Mouse (Mus musculus): ENCODE measurements around the gene Gosr2. TPM values are rescaled to one million over a fixed set of nuclear protein-coding genes. Genes with fewer than 3 reads are reported as not detected.

The Gosr2 gene
- total RNA-seq (2017): 44.7 and 55.5 TPM in 2 replicates

GRCm38 (mm10) chr11:103697565-103698176 lies at the start of gene Gosr2:
Gene Gosr2 (minus strand): TSS chr11:103697898.
- ATAC-seq (replicated peaks in 1 of 2; ENCODE audit: insufficient read depth in 1 of 2, low FRiP score in 2 of 2, low TSS enrichment in 1 of 2, low read depth in 1 of 2, poor library complexity in 2 of 2, severe bottlenecking in 2 of 2): peak; percentile 89 to 93

GRCm38 (mm10) chr11:103735046-103735781 lies 37.5 kb upstream of the Gosr2 start:
- no peak for ATAC-seq (replicated peaks in 1 of 2; ENCODE audit: insufficient read depth in 1 of 2, low FRiP score in 2 of 2, low TSS enrichment in 1 of 2, low read depth in 1 of 2, poor library complexity in 2 of 2, severe bottlenecking in 2 of 2)

GRCm38 (mm10) chr11:103734411-103735045 lies 36.8 kb upstream of the Gosr2 start:
- ATAC-seq (replicated peaks in 1 of 2; ENCODE audit: insufficient read depth in 1 of 2, low FRiP score in 2 of 2, low TSS enrichment in 1 of 2, low read depth in 1 of 2, poor library complexity in 2 of 2, severe bottlenecking in 2 of 2): no peak

- no peak for ATAC-seq (replicated peaks in 1 of 2; ENCODE audit: insufficient read depth in 1 of 2, low FRiP score in 2 of 2, low TSS enrichment in 1 of 2, low read depth in 1 of 2, poor library complexity in 2 of 2, severe bottlenecking in 2 of 2)
Observed at GRCm38 (mm10) chr11:103733961-103734360, 36.3 kb upstream of the Gosr2 start.

GRCm38 (mm10) chr11:103733069-103733468 lies 35.4 kb upstream of the Gosr2 start:
- no peak for ATAC-seq (replicated peaks in 1 of 2; ENCODE audit: insufficient read depth in 1 of 2, low FRiP score in 2 of 2, low TSS enrichment in 1 of 2, low read depth in 1 of 2, poor library complexity in 2 of 2, severe bottlenecking in 2 of 2)

GRCm38 (mm10) chr11:103732306-103732705 lies 34.6 kb upstream of the Gosr2 start:
- ATAC-seq (replicated peaks in 1 of 2; ENCODE audit: insufficient read depth in 1 of 2, low FRiP score in 2 of 2, low TSS enrichment in 1 of 2, low read depth in 1 of 2, poor library complexity in 2 of 2, severe bottlenecking in 2 of 2): no peak

- ATAC-seq (replicated peaks in 1 of 2; ENCODE audit: insufficient read depth in 1 of 2, low FRiP score in 2 of 2, low TSS enrichment in 1 of 2, low read depth in 1 of 2, poor library complexity in 2 of 2, severe bottlenecking in 2 of 2): no peak
Observed at GRCm38 (mm10) chr11:103731594-103731993, 33.9 kb upstream of the Gosr2 start.

- ATAC-seq (replicated peaks in 1 of 2; ENCODE audit: insufficient read depth in 1 of 2, low FRiP score in 2 of 2, low TSS enrichment in 1 of 2, low read depth in 1 of 2, poor library complexity in 2 of 2, severe bottlenecking in 2 of 2): no peak
Observed at GRCm38 (mm10) chr11:103729282-103729985, 31.7 kb upstream of the Gosr2 start.

GRCm38 (mm10) chr11:103724331-103724771 lies 26.7 kb upstream of the Gosr2 start:
- no peak for ATAC-seq (replicated peaks in 1 of 2; ENCODE audit: insufficient read depth in 1 of 2, low FRiP score in 2 of 2, low TSS enrichment in 1 of 2, low read depth in 1 of 2, poor library complexity in 2 of 2, severe bottlenecking in 2 of 2)

- ATAC-seq (replicated peaks in 1 of 2; ENCODE audit: insufficient read depth in 1 of 2, low FRiP score in 2 of 2, low TSS enrichment in 1 of 2, low read depth in 1 of 2, poor library complexity in 2 of 2, severe bottlenecking in 2 of 2): no peak
Observed at GRCm38 (mm10) chr11:103722040-103722481, 24.4 kb upstream of the Gosr2 start.

GRCm38 (mm10) chr11:103721468-103722039 lies 23.9 kb upstream of the Gosr2 start:
- ATAC-seq (replicated peaks in 1 of 2; ENCODE audit: insufficient read depth in 1 of 2, low FRiP score in 2 of 2, low TSS enrichment in 1 of 2, low read depth in 1 of 2, poor library complexity in 2 of 2, severe bottlenecking in 2 of 2): no peak

GRCm38 (mm10) chr11:103719436-103719835 lies 21.7 kb upstream of the Gosr2 start:
- ATAC-seq (replicated peaks in 1 of 2; ENCODE audit: insufficient read depth in 1 of 2, low FRiP score in 2 of 2, low TSS enrichment in 1 of 2, low read depth in 1 of 2, poor library complexity in 2 of 2, severe bottlenecking in 2 of 2): no peak

- no peak for ATAC-seq (replicated peaks in 1 of 2; ENCODE audit: insufficient read depth in 1 of 2, low FRiP score in 2 of 2, low TSS enrichment in 1 of 2, low read depth in 1 of 2, poor library complexity in 2 of 2, severe bottlenecking in 2 of 2)
Observed at GRCm38 (mm10) chr11:103716971-103717370, 19.3 kb upstream of the Gosr2 start.

GRCm38 (mm10) chr11:103714074-103714473 lies 16.4 kb upstream of the Gosr2 start:
- no peak for ATAC-seq (replicated peaks in 1 of 2; ENCODE audit: insufficient read depth in 1 of 2, low FRiP score in 2 of 2, low TSS enrichment in 1 of 2, low read depth in 1 of 2, poor library complexity in 2 of 2, severe bottlenecking in 2 of 2)

GRCm38 (mm10) chr11:103711851-103712587 lies 14.3 kb upstream of the Gosr2 start:
- no peak for ATAC-seq (replicated peaks in 1 of 2; ENCODE audit: insufficient read depth in 1 of 2, low FRiP score in 2 of 2, low TSS enrichment in 1 of 2, low read depth in 1 of 2, poor library complexity in 2 of 2, severe bottlenecking in 2 of 2)

GRCm38 (mm10) chr11:103709982-103710381 lies 12.3 kb upstream of the Gosr2 start:
- ATAC-seq (replicated peaks in 1 of 2; ENCODE audit: insufficient read depth in 1 of 2, low FRiP score in 2 of 2, low TSS enrichment in 1 of 2, low read depth in 1 of 2, poor library complexity in 2 of 2, severe bottlenecking in 2 of 2): no peak

GRCm38 (mm10) chr11:103707005-103707404 lies 9.3 kb upstream of the Gosr2 start:
- ATAC-seq (replicated peaks in 1 of 2; ENCODE audit: insufficient read depth in 1 of 2, low FRiP score in 2 of 2, low TSS enrichment in 1 of 2, low read depth in 1 of 2, poor library complexity in 2 of 2, severe bottlenecking in 2 of 2): no peak

All from hematopoietic stem cell, adult 5-6 weeks (primary cell).